Mouse (Mus musculus): ENCODE data around the gene 3110009E18Rik. TPM values are rescaled to one million over a fixed set of nuclear protein-coding genes. Genes with fewer than 3 reads are reported as not detected.

The 3110009E18Rik gene
- polyA plus RNA-seq, 1 experiment, result 7.7 TPM

- H3K27ac ChIP-seq (ENCODE audit: insufficient read depth, low read length), result no peak overlapping the region
- H3K4me3 ChIP-seq (replicated peaks; ENCODE audit: insufficient read depth, low read depth, low read length), result no peak overlapping the region
- H3K27me3 ChIP-seq (ENCODE audit: control insufficient read depth, insufficient read depth, low read length), result no peaks in the 10 kb centered on the region; the same call in 1 of the 2 replicates
- no peaks in the 10 kb centered on the region; the same call in 1 of the 2 replicates for H3K4me1 ChIP-seq (ENCODE audit: control insufficient read depth, insufficient read depth, low read length)
- DNase-seq, result no peak
- WGBS, result 88% methylated on average over 6 of the region's 6 CpGs
- no peak for TF ChIP-seq CTCF (IDR thresholded peaks at IDR 0.05; ENCODE audit: borderline replicate concordance, insufficient read depth, low read depth, low read length)
Observed at GRCm38 (mm10) chr1:120190946-120191345, 70.0 kb downstream of the 3110009E18Rik start.

GRCm38 (mm10) chr1:120192321-120192720 is 71.3 kb downstream of the 3110009E18Rik start:
- Histone ChIP-seq H3K4me3 (replicated peaks; ENCODE audit: insufficient read depth, low read depth, low read length) (no peak overlapping the region), H3K27ac (ENCODE audit: insufficient read depth, low read length) (no peak overlapping the region), H3K27me3 (ENCODE audit: control insufficient read depth, insufficient read depth, low read length) (no peaks in the 10 kb centered on the region; the same call in 1 of the 2 replicates), H3K4me1 (ENCODE audit: control insufficient read depth, insufficient read depth, low read length) (no peaks in the 10 kb centered on the region; the same call in 1 of the 2 replicates)
- DNase-seq, result no peak
- 68% methylated on average over 6 of the region's 6 CpGs for WGBS
- no peak for TF ChIP-seq CTCF (IDR thresholded peaks at IDR 0.05; ENCODE audit: borderline replicate concordance, insufficient read depth, low read depth, low read length)
- no peak for TF ChIP-seq POLR2A (IDR thresholded peaks at IDR 0.05; ENCODE audit: borderline replicate concordance, insufficient read depth, low read length)

- Histone ChIP-seq H3K27me3 (ENCODE audit: control insufficient read depth, insufficient read depth, low read length) (no peaks in the 10 kb centered on the region), H3K27ac (ENCODE audit: insufficient read depth, low read length) (no peak overlapping the region), H3K4me3 (replicated peaks; ENCODE audit: insufficient read depth, low read depth, low read length) (no peak overlapping the region), H3K4me1 (ENCODE audit: control insufficient read depth, insufficient read depth, low read length) (no peaks in the 10 kb centered on the region; the same call in 1 of the 2 replicates)
- no peak for TF ChIP-seq POLR2A (IDR thresholded peaks at IDR 0.05; ENCODE audit: borderline replicate concordance, insufficient read depth, low read length)
- TF ChIP-seq CTCF (IDR thresholded peaks at IDR 0.05; ENCODE audit: borderline replicate concordance, insufficient read depth, low read depth, low read length), result no peak
- WGBS, result 92% methylated on average over 10 of the region's 10 CpGs
- DNase-seq, result no peak
Observed at GRCm38 (mm10) chr1:120193586-120193985, 72.6 kb downstream of the 3110009E18Rik start.

GRCm38 (mm10) chr1:120195947-120196346 is 75.0 kb downstream of the 3110009E18Rik start:
- DNase-seq, result no peak
- H3K4me3 ChIP-seq (replicated peaks; ENCODE audit: insufficient read depth, low read depth, low read length), result no peak overlapping the region
- H3K27ac ChIP-seq (ENCODE audit: insufficient read depth, low read length), result no peak overlapping the region
- TF ChIP-seq CTCF (IDR thresholded peaks at IDR 0.05; ENCODE audit: borderline replicate concordance, insufficient read depth, low read depth, low read length) (no peak), POLR2A (IDR thresholded peaks at IDR 0.05; ENCODE audit: borderline replicate concordance, insufficient read depth, low read length) (no peak)
- 11% methylated on average over 5 of the region's 5 CpGs for WGBS
- no peaks in the 10 kb centered on the region for H3K27me3 ChIP-seq (ENCODE audit: control insufficient read depth, insufficient read depth, low read length)
- H3K4me1 ChIP-seq (ENCODE audit: control insufficient read depth, insufficient read depth, low read length), result no peaks in the 10 kb centered on the region; the same call in 1 of the 2 replicates

GRCm38 (mm10) chr1:120196724-120197123 is 75.7 kb downstream of the 3110009E18Rik start:
- TF ChIP-seq POLR2A (IDR thresholded peaks at IDR 0.05; ENCODE audit: borderline replicate concordance, insufficient read depth, low read length), result no peak
- TF ChIP-seq CTCF (IDR thresholded peaks at IDR 0.05; ENCODE audit: borderline replicate concordance, insufficient read depth, low read depth, low read length), result no peak
- DNase-seq, result no peak
- no peaks in the 10 kb centered on the region; the same call in 1 of the 2 replicates for H3K4me1 ChIP-seq (ENCODE audit: control insufficient read depth, insufficient read depth, low read length)
- 82% methylated on average over 2 of the region's 2 CpGs for WGBS
- H3K27ac ChIP-seq (ENCODE audit: insufficient read depth, low read length), result no peak overlapping the region
- H3K4me3 ChIP-seq (replicated peaks; ENCODE audit: insufficient read depth, low read depth, low read length), result no peak overlapping the region
- H3K27me3 ChIP-seq (ENCODE audit: control insufficient read depth, insufficient read depth, low read length), result no peaks in the 10 kb centered on the region

GRCm38 (mm10) chr1:120197189-120197588 is 76.2 kb downstream of the 3110009E18Rik start:
- WGBS, result 12% methylated on average over 5 of the region's 5 CpGs
- Histone ChIP-seq H3K27ac (ENCODE audit: insufficient read depth, low read length) (no peak overlapping the region), H3K27me3 (ENCODE audit: control insufficient read depth, insufficient read depth, low read length) (no peaks in the 10 kb centered on the region), H3K4me3 (replicated peaks; ENCODE audit: insufficient read depth, low read depth, low read length) (no peak overlapping the region), H3K4me1 (ENCODE audit: control insufficient read depth, insufficient read depth, low read length) (no peaks in the 10 kb centered on the region; the same call in 1 of the 2 replicates)
- peak; percentile 41 to 50 for DNase-seq
- TF ChIP-seq CTCF (IDR thresholded peaks at IDR 0.05; ENCODE audit: borderline replicate concordance, insufficient read depth, low read depth, low read length) (peak; percentile 75), POLR2A (IDR thresholded peaks at IDR 0.05; ENCODE audit: borderline replicate concordance, insufficient read depth, low read length) (no peak)

GRCm38 (mm10) chr1:120198151-120198550 is 77.2 kb downstream of the 3110009E18Rik start:
- Histone ChIP-seq H3K27ac (ENCODE audit: insufficient read depth, low read length) (no peak overlapping the region), H3K4me1 (ENCODE audit: control insufficient read depth, insufficient read depth, low read length) (no peaks in the 10 kb centered on the region; the same call in 1 of the 2 replicates), H3K4me3 (replicated peaks; ENCODE audit: insufficient read depth, low read depth, low read length) (no peak overlapping the region), H3K27me3 (ENCODE audit: control insufficient read depth, insufficient read depth, low read length) (no peaks in the 10 kb centered on the region)
- TF ChIP-seq CTCF (IDR thresholded peaks at IDR 0.05; ENCODE audit: borderline replicate concordance, insufficient read depth, low read depth, low read length) (no peak), POLR2A (IDR thresholded peaks at IDR 0.05; ENCODE audit: borderline replicate concordance, insufficient read depth, low read length) (no peak)
- WGBS, result 44% methylated on average over 3 of the region's 3 CpGs
- no peak for DNase-seq

GRCm38 (mm10) chr1:120198942-120199341 is 78.0 kb downstream of the 3110009E18Rik start:
- no peak for DNase-seq
- no peaks in the 10 kb centered on the region for H3K27me3 ChIP-seq (ENCODE audit: control insufficient read depth, insufficient read depth, low read length)
- no peaks in the 10 kb centered on the region; the same call in 1 of the 2 replicates for H3K4me1 ChIP-seq (ENCODE audit: control insufficient read depth, insufficient read depth, low read length)
- no peak overlapping the region for H3K4me3 ChIP-seq (replicated peaks; ENCODE audit: insufficient read depth, low read depth, low read length)
- no peak overlapping the region for H3K27ac ChIP-seq (ENCODE audit: insufficient read depth, low read length)
- TF ChIP-seq CTCF (IDR thresholded peaks at IDR 0.05; ENCODE audit: borderline replicate concordance, insufficient read depth, low read depth, low read length) (no peak), POLR2A (IDR thresholded peaks at IDR 0.05; ENCODE audit: borderline replicate concordance, insufficient read depth, low read length) (no peak)
- WGBS, result 82% methylated on average over 4 of the region's 4 CpGs
